Mouse (Mus musculus): ENCODE measurements around the gene Pla2g2c. TPM values are rescaled to one million over a fixed set of nuclear protein-coding genes. Genes with fewer than 3 reads are reported as not detected.

Pla2g2c gene
- polyA plus RNA-seq, 1 experiment from 2014 or later: 0.18 TPM

DNA sequence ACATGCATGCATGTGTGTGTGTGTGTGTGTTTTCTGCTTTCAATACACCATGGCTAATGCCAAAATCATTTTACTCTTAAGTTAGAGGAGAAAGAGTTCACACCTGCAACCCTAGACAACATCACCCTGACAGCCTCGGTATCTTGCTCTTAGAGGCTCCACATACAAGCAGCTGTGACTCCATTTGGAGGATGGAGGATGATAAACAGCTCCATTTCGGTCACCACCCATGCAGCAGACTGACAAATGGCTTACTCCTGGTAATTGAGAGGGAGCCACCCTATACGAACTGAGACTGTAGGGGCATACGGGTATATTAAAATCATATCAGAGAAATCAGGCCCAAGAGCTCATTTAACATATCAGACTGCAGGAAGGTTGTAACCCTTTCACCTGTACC, 63.8 kb downstream of the Pla2g2c start:
- no peak overlapping the region for H3K4me3 ChIP-seq (replicated peaks)
- no peaks in the 10 kb centered on the region for H3K36me3 ChIP-seq
- H3K27ac ChIP-seq: no peak overlapping the region
- H3K4me1 ChIP-seq: 0 out of 2 replicates have a peak, but pooled peaks cover 6% of the 10 kb centered on the region
- 63% methylated on average over 4 of the region's 4 CpGs for WGBS
- no peaks in the 10 kb centered on the region for H3K9me3 ChIP-seq
- H3K4me2 ChIP-seq: no peak overlapping the region
- no peak overlapping the region for H3K9ac ChIP-seq
- no peak for ATAC-seq (ENCODE audit: insufficient read depth, low FRiP score, low read depth)
- no peaks in the 10 kb centered on the region for H3K27me3 ChIP-seq (replicated peaks)

- H3K27me3 ChIP-seq (replicated peaks): no peaks in the 10 kb centered on the region
- no peak overlapping the region for H3K4me3 ChIP-seq (replicated peaks)
- H3K27ac ChIP-seq: no peak overlapping the region
- ATAC-seq (ENCODE audit: insufficient read depth, low FRiP score, low read depth): no peak
- no peaks in the 10 kb centered on the region for H3K9me3 ChIP-seq
- H3K4me1 ChIP-seq: 0 out of 2 replicates have a peak, but pooled peaks cover 7% of the 10 kb centered on the region
- no peak overlapping the region for H3K9ac ChIP-seq
- no peak overlapping the region for H3K4me2 ChIP-seq
- WGBS: 56% methylated on average over 6 of the region's 6 CpGs
- H3K36me3 ChIP-seq: no peaks in the 10 kb centered on the region
These were observed 66.9 kb downstream of the Pla2g2c start for GRCm38 (mm10) chr4:138791452-138791851.

GRCm38 (mm10) chr4:138792599-138792998, 68.0 kb downstream of the Pla2g2c start:
- H3K4me2 ChIP-seq: no peak overlapping the region
- H3K27me3 ChIP-seq (replicated peaks): no peaks in the 10 kb centered on the region
- 24% methylated on average over 9 of the region's 9 CpGs for WGBS
- no peak overlapping the region for H3K4me3 ChIP-seq (replicated peaks)
- no peaks in the 10 kb centered on the region for H3K9me3 ChIP-seq
- no peak overlapping the region for H3K9ac ChIP-seq
- 0 out of 2 replicates have a peak, but pooled peaks cover 11% of the 10 kb centered on the region for H3K4me1 ChIP-seq
- ATAC-seq (ENCODE audit: insufficient read depth, low FRiP score, low read depth): peak; percentile 58
- H3K27ac ChIP-seq: 0 out of 2 replicates have a peak overlapping the region, but pooled peaks have one; percentile 10
- no peaks in the 10 kb centered on the region for H3K36me3 ChIP-seq

- Histone ChIP-seq H3K27me3 (replicated peaks) (no peaks in the 10 kb centered on the region), H3K4me3 (replicated peaks) (no peak overlapping the region), H3K27ac (no peak overlapping the region), H3K36me3 (no peaks in the 10 kb centered on the region), H3K4me1 (0 out of 2 replicates have a peak, but pooled peaks cover 11% of the 10 kb centered on the region), H3K9me3 (no peaks in the 10 kb centered on the region), H3K9ac (no peak overlapping the region), H3K4me2 (no peak overlapping the region)
- WGBS: 57% methylated on average over 2 of the region's 2 CpGs
- ATAC-seq (ENCODE audit: insufficient read depth, low FRiP score, low read depth): no peak
These were observed 68.7 kb downstream of the Pla2g2c start for GRCm38 (mm10) chr4:138793276-138793675.

DNA sequence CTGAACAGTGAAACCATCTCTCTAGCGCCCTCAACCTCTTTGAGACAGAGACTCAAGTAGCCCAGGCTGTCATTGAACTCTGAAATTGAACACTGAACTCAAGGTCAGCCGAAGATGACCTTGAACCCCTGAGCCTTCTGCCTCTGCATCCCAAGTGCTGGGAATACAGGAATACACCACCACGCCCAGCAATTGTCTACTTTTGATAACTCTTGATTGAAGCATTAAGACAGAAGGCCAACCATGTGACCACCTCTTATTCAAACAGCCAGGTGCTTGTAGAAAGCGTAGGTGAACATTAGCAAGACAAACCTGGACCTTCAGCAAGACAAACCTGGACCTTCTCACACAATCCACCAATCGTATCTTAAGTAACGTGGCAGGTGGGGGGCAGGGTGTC, 69.8 kb downstream of the Pla2g2c start:
- 88% methylated on average over 6 of the region's 6 CpGs for WGBS

More for the DNA sequence above, 69.8 kb downstream of the Pla2g2c start:
- no peak overlapping the region for H3K27ac ChIP-seq
- no peak overlapping the region for H3K4me2 ChIP-seq
- H3K4me1 ChIP-seq: 0 out of 2 replicates have a peak, but pooled peaks cover 11% of the 10 kb centered on the region
- H3K36me3 ChIP-seq: no peaks in the 10 kb centered on the region
- ATAC-seq (ENCODE audit: insufficient read depth, low FRiP score, low read depth): no peak
- no peaks in the 10 kb centered on the region for H3K9me3 ChIP-seq
- no peak overlapping the region for H3K4me3 ChIP-seq (replicated peaks)
- H3K9ac ChIP-seq: no peak overlapping the region
- H3K27me3 ChIP-seq (replicated peaks): no peaks in the 10 kb centered on the region

Other genes with a start within 250 kb of the Pla2g2c start
- gene Vwa5b1, start 88.9 kb upstream of the Pla2g2c start, polyA plus RNA-seq (2015; fragmentation: Nextera tagmentation; extraction: Ambion mirVana): 0.32 and 0.37 TPM in 2 replicates
- gene Ubxn10, start 12.4 kb downstream of the Pla2g2c start, polyA plus RNA-seq (2015; fragmentation: Nextera tagmentation; extraction: Ambion mirVana): 1.3 and 1.6 TPM in 2 replicates
- gene Pla2g2f, start 32.8 kb downstream of the Pla2g2c start, polyA plus RNA-seq (2015; fragmentation: Nextera tagmentation; extraction: Ambion mirVana): 1.3 and 1.5 TPM in 2 replicates
- gene Pla2g2d, start 50.9 kb downstream of the Pla2g2c start, polyA plus RNA-seq (2015; fragmentation: Nextera tagmentation; extraction: Ambion mirVana): 0.62 and 1.1 TPM in 2 replicates
- gene Pla2g5, start 138.7 kb downstream of the Pla2g2c start, polyA plus RNA-seq (2015; fragmentation: Nextera tagmentation; extraction: Ambion mirVana): 0.18 and 0.32 TPM in 2 replicates
- not detected in 2 replicates for gene Gm13030, start 149.2 kb downstream of the Pla2g2c start, polyA plus RNA-seq (2015; fragmentation: Nextera tagmentation; extraction: Ambion mirVana)
- gene Pla2g2e, start 153.2 kb downstream of the Pla2g2c start, polyA plus RNA-seq (2015; fragmentation: Nextera tagmentation; extraction: Ambion mirVana): not detected in 2 replicates
- gene Otud3, start 189.2 kb downstream of the Pla2g2c start, polyA plus RNA-seq (2015; fragmentation: Nextera tagmentation; extraction: Ambion mirVana): 6.8 and 8.1 TPM in 2 replicates
- gene Rnf186, start 242.3 kb downstream of the Pla2g2c start, polyA plus RNA-seq (2015; fragmentation: Nextera tagmentation; extraction: Ambion mirVana): 22.7 and 26.1 TPM in 2 replicates
- gene Tmco4, start 248.1 kb downstream of the Pla2g2c start, polyA plus RNA-seq (2015; fragmentation: Nextera tagmentation; extraction: Ambion mirVana): 9.2 and 9.4 TPM in 2 replicates

Data from stomach, embryonic 15.5 days (tissue).